Mouse (Mus musculus) heart, adult 8-10 months (tissue): ENCODE measurements around the gene Lef1. TPM values are rescaled to one million over a fixed set of nuclear protein-coding genes. Genes with fewer than 3 reads are reported as not detected.
A peak's percentile ranks its signal among the peaks of the same experiment; 100 is the strongest.

Experiments used
- DNase-seq: peaks from one replicate; pipeline ENCODE4 v3.0.0; 2022; ENCODE audit warnings: low spot score
- total RNA-seq, 4 experiments: library from RNA; stranded (reverse); gene quantifications; 2 replicates each; pipeline ENCODE4 v1.2.4; 2022

Gene Lef1
- total RNA-seq, 4 experiments from 2014 or later = 0.14 to 0.31 (median 0.26) TPM; not detected in 1

DNA sequence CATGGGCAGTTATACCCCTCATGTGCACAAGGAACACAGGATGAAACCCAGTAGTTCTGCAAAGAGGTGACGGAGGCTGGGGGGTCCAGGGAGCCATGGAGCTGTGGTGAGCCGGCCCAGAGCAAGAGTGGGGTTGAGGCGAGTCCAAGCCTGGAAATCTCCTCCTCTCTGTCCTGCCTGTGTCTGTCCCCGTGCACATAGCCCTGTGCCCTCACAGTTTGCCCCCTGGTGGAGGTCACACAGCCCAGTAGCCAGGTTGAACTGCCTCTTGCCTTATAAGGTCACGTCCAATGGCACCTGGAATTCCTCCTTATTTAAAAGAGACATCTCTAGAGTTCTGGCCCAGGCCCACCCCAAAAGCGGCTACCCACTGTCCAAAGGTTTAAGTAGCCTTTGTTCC, 137.2 kb downstream of the Lef1 start:
- DNase-seq = no peak

DNA sequence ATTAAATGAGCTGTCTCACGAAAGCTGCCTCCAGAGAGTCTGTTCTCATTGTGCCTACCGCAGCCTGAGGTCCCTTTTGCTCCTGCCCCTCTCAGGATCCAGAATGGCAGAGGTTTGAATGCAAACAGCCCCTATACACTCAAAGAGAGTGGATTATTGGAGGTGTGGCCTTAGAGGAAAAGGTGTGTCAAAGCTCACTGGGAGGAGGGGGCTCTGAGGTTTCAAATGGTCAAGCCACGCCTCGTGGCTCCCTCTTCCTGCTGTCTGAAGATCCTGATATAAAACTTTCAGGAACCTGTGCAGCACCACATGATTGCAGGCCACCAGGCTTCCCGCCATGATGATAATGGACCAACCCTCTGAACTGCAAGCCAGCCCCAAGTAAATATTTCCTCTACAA, 137.6 kb downstream of the Lef1 start:
- DNase-seq = no peak

DNA sequence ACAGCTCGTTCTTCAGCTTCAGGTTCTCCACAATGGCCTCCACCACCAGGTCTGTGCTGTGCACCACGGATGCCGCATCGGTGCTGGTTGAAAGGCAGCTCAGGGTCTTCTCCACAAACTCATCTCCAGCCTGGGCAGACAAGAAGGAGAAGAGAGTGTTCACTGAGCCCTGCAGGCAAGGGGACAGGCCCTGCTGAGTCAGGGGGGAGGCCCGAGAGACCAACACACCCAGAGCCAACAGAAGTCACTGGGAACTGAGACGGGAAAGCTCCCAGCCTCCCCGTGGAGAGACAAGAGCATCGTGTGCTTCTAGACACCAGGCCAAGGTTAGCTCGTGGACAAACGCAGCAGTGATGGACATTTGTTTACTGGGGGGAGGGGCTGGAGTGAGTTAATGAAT, 138.2 kb downstream of the Lef1 start:
- DNase-seq = no peak

DNA sequence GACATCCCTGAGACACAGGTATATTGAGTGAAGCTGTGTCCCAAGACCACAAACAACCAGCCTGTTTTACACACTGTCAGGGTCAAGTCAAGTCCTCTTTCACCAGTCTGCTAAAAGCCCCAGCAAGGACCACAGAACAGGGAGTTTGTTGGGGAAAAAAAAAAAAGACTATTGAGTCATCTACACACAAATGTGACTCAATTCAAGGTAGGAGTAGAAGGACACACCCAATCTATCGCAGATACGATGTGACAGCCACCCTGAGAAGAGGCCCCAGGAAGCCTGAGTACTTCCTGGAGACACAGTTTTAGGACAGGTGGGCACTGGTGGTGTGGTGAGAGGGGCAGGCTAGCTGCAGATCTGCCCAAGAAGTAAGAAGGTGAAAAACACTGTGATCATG, 140.0 kb downstream of the Lef1 start:
- DNase-seq = no peak

DNA sequence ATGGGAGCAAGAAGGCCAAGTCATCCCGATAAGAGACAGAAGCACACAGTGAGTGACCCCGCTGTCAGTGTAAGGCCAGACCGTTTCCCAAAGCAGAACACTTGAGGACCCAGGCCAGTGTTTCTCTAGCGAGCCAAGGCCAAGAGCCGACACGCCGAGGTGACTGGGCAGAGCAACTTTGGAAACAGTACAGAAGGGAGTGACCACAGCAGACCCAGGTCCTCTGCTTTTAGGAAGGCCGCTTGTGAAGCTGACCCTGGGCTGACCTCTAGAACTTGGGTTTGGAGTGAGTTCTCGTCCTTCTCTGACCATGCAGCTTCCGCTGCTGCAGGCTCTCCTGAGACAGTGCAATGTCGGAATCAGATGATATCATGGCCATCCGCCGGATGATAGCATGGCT, 140.7 kb downstream of the Lef1 start:
- no peak for DNase-seq

DNA sequence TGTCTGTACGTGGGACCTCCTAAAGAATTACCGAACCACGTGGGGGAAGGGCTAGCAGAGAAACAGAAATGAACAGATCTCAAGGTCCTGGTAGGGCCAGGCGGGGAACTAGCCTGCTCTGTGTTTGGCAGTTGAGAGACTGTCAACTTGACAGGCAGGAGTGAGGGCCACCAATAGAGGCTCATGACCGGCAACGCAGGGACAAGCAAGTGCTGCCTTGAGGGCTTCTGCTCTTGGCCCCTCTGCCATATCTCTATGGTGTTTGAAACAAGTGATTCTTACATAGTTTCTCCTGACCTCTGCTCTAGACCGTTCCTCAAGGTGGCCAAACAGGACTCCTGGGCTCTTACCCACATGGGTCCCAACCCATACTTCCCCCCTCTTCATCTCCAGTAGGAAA, 141.3 kb downstream of the Lef1 start:
- no peak for DNase-seq

DNA sequence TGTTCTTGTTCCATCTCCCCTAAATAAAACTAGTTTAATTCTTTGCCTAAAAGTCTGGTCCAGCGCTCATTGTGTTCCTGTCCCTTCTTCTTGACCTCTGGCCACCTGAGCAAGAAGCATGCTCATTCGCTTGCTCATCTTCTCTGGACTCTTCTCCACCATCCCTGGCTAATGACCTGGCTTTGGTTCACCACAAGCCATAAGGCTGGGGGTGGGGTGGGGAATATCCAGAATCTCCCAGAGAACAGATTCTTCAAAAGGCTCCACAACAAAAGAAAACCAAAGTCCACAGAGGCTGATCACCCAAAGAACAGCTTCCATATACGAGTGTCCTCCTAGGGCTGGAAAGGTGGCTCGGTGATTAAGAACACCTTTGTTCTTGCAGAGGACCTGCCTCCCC, 144.7 kb downstream of the Lef1 start:
- no peak for DNase-seq

DNA sequence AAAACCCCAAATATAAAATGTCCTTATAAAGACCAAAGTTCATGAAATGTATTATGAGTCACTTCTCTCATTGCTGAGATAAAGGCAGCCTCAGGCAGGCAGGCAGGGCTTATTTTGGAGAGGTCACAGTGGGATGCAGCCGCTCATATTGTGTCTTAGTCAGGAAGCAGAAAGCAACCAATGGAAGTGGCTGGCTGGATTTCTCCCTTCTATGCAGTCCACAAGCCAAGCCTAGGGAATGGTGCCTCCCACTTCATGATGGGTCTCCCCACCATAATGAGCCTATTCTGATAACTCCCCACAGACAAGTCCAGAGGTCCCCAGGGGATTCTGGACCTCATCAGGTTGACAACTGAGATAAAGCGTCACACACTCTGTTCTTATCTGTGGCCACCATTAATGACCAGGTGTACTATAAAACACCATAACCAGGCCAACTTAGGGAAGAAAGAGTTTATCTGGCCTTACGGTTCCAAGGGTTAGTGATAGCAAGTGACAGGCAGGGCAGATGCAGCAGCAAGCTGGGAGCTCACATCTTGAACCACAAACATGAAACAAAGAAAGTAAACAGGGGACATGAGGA, 145.2 kb downstream of the Lef1 start:
- DNase-seq = no peak

DNA sequence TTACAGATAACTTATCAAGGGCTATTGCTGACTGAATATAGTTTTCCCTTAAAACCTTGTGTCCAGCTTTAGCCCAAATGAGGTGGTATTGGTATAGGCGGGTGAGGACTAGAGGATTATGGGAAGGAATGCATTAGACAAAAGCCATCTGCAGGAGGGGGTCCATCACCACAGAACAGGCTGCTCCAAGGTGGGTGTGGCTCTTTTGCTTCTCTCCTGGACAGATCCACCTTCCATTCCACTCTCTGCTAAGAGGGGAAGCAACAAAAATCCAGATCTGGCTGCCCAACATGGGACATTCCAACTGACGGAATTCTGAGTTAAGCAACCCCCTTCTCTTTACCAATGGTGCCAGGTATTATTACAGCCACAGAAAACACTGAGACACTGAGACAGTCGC, 148.7 kb downstream of the Lef1 start:
- no peak for DNase-seq

DNA sequence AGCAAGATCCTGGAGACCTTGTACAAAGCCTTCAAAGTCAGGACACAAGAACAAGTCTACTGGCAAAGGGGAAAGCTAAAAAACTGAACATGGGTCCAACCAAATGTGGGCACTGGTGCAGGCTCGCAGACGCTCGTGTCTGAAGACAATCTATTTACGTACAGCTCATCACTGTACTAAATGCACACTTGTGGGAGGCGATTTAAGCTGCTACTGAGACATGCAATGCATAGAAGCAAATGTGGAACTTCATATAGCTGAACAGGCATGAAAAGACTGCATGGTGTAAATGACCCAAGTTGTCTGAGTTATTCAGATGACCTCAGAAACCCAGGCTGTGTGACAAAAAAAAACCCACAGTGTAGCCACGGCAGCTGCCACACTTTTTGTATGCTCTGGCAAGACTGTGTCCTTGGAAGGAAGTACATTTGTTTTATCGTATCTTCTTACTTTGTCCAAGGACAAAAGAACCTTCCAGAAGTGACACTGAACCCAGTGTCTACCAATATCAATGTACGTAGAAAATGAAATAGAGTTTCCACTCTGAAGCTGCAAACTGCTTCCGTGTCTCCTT, 149.2 kb downstream of the Lef1 start:
- no peak for DNase-seq

DNA sequence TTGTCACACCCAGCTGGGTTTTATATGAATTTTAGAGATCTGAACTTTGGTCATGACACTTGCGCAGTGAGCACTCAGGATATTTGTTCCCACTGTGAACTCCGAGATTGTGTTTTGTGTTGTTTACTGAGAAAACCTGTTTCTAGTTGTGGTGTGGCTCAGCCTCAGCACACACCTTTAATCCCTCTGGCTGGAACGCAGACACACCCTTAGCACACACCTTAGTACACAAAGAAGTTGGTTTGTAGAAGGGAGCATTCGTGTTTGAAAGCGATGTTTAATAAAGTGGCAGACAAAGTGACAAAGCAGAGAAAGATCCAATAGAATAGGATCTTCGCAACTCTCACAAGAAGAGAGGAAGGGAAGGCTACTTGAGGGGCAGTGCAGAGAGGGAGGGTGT, 150.1 kb downstream of the Lef1 start:
- no peak for DNase-seq

DNA sequence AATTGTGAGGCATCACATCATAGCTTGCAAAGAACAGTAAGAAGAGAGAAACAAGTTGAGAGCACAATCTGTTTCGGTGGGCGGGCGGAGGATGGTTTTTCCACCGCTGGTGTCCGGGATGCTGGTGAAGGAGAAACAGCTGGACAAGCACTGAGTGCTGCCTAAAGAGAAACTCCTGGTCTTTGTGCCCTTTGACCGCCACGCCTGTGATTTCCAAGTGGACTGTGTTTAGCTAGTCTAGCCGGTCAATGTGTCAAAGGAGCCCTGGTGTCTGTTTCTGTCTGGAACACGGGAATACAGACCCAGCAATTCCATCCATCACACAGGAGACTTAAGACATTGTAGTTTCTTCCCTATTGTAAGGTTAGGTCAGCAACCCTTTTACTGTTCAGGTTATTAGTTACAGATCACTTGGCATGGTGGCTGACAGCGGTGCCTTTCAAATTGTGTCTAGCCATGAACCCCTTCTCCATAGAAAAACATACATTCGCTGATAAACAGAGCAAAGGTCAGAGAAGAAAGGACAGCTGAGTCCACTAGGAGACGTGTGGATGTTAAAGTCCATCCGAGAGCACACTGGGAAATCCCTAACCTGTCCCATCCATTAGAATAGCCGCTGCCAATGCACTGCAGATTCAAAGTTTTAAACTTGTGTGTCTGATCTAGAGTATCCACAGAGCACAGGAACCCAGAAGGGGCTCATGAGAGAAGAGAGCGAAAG, 153.7 kb downstream of the Lef1 start:
- DNase-seq = no peak

DNA sequence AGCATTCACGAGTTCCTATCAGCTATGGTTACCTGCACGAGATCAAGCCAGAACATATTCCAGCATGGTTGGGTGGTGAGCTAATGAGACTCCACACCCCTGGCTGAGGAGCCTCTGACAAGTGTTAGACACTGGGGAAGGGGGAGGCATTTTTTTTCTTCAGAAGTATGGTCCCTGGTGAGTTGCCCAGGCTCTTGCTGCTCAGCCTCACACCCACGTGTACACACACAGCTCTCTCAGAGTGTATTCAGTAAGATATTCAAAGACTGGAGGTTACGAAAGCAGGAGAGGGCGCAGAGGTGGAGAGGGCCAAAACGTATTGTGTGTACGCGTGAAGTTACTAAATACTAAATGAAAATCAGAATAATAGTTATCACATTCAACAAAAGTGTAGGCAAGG, 155.2 kb downstream of the Lef1 start:
- no peak for DNase-seq

DNA sequence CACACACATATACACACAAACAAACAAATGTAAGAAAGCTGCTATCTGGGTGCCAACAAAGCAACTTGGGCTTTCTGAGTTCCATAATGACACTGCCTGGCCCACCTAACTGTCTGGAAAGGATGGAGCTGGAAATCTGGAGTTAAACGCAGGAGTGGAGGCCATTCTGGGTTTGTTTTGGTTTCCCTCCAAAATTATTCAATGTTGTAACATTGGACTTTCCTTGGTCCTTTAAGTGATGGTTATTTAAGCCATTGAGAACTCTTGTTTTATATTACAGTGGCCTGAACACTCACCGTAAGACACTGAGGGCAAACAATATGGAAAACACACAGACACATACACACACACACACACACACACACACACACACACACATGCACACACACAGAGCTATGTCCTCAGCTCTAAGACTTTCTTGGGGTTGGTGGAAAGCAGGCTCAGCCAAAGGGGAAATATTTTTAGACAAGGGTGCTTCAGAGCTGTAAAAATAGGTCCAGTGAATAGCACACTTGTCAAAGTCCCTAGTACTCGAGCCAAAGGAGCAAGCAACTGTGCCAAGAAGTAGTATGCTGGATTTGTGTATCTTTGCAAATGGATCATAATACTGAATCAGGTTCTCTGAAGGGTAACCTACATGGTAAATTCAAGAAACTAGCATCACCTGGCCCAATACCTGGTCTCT, 156.2 kb downstream of the Lef1 start:
- DNase-seq = peak; percentile 58

DNA sequence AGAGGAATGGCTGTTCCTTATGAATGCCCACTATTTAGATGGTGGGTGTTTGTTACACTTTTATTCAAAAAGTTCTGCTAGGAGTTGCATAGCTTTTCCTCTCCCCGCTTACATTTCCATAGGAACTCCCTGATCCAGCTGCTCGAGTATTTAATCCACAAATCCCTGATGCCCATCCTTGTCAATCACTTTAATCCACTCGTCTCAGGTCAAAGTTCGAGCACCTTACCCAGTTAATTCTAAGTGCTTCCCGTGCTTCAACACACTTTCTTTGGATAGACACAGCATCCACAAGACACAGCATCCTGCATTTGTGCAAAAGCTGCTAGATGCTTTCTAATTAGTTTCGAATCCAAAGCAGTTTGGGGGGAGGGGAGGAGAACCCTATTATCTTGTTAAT, 160.1 kb downstream of the Lef1 start:
- DNase-seq = no peak

DNA sequence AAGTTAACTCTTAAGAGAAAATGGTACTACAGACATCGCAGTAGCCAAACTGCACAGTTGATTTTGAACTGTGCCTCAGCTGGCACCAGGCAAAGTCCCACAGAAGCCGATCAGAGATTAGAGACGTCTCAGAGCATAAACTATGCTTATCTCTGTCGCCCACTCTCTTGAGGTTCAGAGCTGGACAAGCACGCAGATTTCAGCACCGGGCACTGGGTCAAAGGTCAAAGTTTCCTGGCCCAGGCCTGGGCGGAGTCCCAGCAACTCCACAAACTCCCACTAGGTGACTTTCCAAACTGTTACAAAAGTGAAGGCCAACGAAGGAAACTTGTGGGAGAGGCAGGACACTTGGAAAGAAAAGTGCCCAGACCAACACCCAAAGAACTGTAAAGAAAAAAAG, 160.9 kb downstream of the Lef1 start:
- DNase-seq = peak; percentile 42

DNA sequence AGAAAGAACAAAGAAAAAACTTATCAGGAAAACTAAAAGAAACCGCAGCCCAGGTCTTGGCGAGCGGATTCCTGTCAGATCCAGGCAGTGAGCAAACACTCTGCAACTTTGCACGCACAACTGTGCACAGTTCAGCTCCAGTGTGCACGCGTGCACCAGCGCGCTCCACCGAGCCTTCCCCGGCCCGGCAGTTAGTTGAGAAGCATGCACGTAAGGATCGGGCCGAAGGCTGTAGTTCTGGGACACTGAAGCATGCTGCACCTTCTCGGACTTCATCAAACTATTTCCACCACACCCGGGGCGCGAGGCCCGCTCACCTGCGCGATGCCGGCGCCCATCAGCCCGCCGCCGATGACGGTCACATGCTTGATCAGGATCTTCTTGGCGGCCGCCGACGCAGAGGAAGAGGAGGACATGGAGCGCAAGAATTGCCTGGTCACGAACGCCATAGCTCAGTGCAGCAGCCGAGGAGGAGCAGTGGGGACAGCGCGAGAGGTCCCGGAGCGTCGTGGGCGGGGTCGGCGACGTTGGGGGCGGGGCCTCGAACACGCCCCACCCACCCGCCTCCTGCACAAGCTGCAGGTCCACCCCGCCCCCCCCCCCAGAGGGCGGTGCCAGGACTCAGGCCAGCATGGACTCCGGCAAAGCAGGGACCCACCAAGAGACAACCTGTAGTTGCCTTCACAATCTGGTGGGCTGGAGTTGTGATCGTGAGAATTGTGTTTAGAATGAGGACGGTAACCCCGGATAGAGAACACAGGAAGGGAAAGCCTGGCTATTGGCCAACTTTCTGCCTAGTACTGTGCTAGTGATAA, 161.5 kb downstream of the Lef1 start, which contains the start of gene Hadh:
TSS of gene Hadh (minus strand) at position 543 of the 815 bp plus-strand sequence.
- peak; percentile 74 for DNase-seq

DNA sequence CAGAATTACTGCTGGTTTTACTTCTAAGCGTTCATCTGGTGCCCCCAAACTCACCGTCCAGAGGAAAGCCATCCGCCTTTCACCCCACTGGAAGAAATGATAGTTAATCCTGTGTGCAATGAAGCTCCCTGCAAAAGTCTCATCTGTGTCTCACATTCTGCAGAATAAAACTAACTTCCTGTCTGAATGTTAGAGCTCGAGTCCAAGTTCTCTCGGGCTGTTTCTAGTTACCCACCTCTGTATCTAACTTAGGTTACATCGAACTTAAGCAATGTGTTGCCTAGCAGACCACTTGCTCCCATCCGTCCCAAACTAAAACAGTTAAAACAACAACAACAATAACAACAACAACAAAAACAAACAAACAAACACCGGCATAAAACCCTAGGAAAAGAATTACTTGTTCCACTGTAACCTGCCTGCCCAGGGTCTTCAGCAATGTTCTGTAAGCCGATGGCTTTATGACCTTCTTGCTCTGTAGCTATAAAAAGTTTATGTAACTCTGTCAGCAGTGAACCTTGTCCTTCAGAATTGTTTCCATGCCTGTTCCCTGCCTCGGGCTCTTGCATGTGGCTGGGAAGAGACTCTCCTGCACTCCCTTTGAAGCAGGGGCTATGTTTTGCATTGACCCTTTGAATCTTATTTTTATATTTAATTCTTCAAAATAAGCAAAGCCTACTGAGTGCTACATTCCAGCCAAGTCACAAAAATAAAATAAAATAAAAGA, 162.3 kb downstream of the Lef1 start:
- DNase-seq = no peak
